Mouse (Mus musculus) MEL (cell line): Measurements from ENCODE around the gene Trafd1. TPM values are rescaled to one million over a fixed set of nuclear protein-coding genes. Genes with fewer than 3 reads are reported as not detected.

Source experiments
- DNase-seq: peaks from one replicate; pipeline ENCODE4 v3.0.0; 2011; ENCODE audit warnings: low read depth, low spot score
- H3K27ac ChIP-seq: 2 replicates; pipeline ENCODE4 v1.5.1; 2012; ENCODE audit warnings: low read depth, mild to moderate bottlenecking, control low read depth, low read length, moderate library complexity; ENCODE audit not compliant: control insufficient read depth
- H3K27me3 ChIP-seq, 2 experiments: fragments of 150-350 bp in 1 of 2; sonication (generic) in 1 of 2; 2 replicates each; pipeline ENCODE4 v1.6.1; 2012; ENCODE audit warnings: low read length in 2 of 2, mild to moderate bottlenecking in 2 of 2, improper control_type of control experiment in 1 of 2, moderate library complexity in 1 of 2; ENCODE audit not compliant: insufficient read depth in 2 of 2, control insufficient read depth in 1 of 2
- H3K36me3 ChIP-seq, 2 experiments: 2 replicates each; pipeline ENCODE4 v1.6.1; 2012 to 2014; ENCODE audit warnings: low read length in 2 of 2, improper control_type of control experiment in 1 of 2, inconsistent platforms in 1 of 2, mild to moderate bottlenecking in 1 of 2; ENCODE audit not compliant: insufficient read depth in 2 of 2, control insufficient read depth in 1 of 2
- H3K4me1 ChIP-seq, 2 experiments: fragments of 150-350 bp in 1 of 2; sonication (generic) in 1 of 2; 2 replicates each; pipeline ENCODE4 v1.6.1; 2012; ENCODE audit warnings: low read length in 2 of 2, improper control_type of control experiment in 1 of 2, mild to moderate bottlenecking in 1 of 2; ENCODE audit not compliant: insufficient read depth in 2 of 2, control insufficient read depth in 1 of 2
- H3K4me3 ChIP-seq, 2 experiments: fragments of 150-350 bp in 1 of 2; sonication (generic) in 1 of 2; 2 replicates each; pipeline ENCODE4 v1.5.1; 2012; ENCODE audit warnings: low read depth in 2 of 2, low read length in 2 of 2, mild to moderate bottlenecking in 2 of 2, moderate library complexity in 2 of 2, control low read depth in 1 of 2, improper control_type of control experiment in 1 of 2; ENCODE audit not compliant: control insufficient read depth in 1 of 2, insufficient read depth in 1 of 2
- H3K79me2 ChIP-seq: 2 replicates; pipeline ENCODE4 v1.6.1; 2012; ENCODE audit warnings: mild to moderate bottlenecking, low read length, moderate library complexity; ENCODE audit not compliant: control insufficient read depth, poor library complexity, insufficient read depth
- H3K9ac ChIP-seq: 2 replicates; pipeline ENCODE4 v1.6.1; 2012; ENCODE audit warnings: low read depth, mild to moderate bottlenecking, control low read depth, low read length, moderate library complexity; ENCODE audit not compliant: control insufficient read depth, poor library complexity, severe bottlenecking
- H3K9me3 ChIP-seq: fragments of 150-350 bp; sonication (generic); replicated peaks from 2 replicates; pipeline ENCODE4 v1.6.1; 2012; ENCODE audit warnings: mild to moderate bottlenecking, low read length, improper control_type of control experiment, moderate library complexity; ENCODE audit not compliant: insufficient read depth
- BHLHE40 ChIP-seq: IDR thresholded peaks from 2 replicates; pipeline ENCODE4 v1.6.1; 2012; ENCODE audit warnings: low read depth, mild to moderate bottlenecking, inconsistent platforms, low read length, improper control_type of control experiment, borderline replicate concordance
- CTCF ChIP-seq, 3 experiments: IDR thresholded peaks in 2 of 3; conservative IDR thresholded peaks in 1 of 3; 2 replicates each; pipeline ENCODE4 v1.5.1; 2011 to 2012; ENCODE audit warnings: low read length in 3 of 3, low read depth in 2 of 3, mild to moderate bottlenecking in 2 of 3, improper control_type of control experiment in 1 of 3, inconsistent platforms in 1 of 3, mixed read lengths in 1 of 3, moderate library complexity in 1 of 3; ENCODE audit not compliant: control insufficient read depth in 1 of 3, insufficient read depth in 1 of 3, poor library complexity in 1 of 3, severe bottlenecking in 1 of 3
- MAFK ChIP-seq: IDR thresholded peaks from 2 replicates; pipeline ENCODE4 v1.6.1; 2011; ENCODE audit warnings: low read depth, mild to moderate bottlenecking, low read length, improper control_type of control experiment, borderline replicate concordance
- MAX ChIP-seq: IDR thresholded peaks from 2 replicates; pipeline ENCODE4 v1.6.1; 2011; ENCODE audit warnings: low read length, improper control_type of control experiment
- MAZ ChIP-seq: IDR thresholded peaks from 2 replicates; pipeline ENCODE4 v1.6.1; 2012; ENCODE audit warnings: low read depth, mild to moderate bottlenecking, inconsistent platforms, low read length, improper control_type of control experiment
- MYB ChIP-seq: IDR thresholded peaks from 2 replicates; pipeline ENCODE4 v1.6.1; 2011; ENCODE audit warnings: mild to moderate bottlenecking, low read depth, low read length, improper control_type of control experiment
- MYC ChIP-seq: IDR thresholded peaks from 2 replicates; pipeline ENCODE4 v1.6.1; 2011; ENCODE audit warnings: low read depth, mild to moderate bottlenecking, low read length, improper control_type of control experiment, moderate library complexity
- POLR2A ChIP-seq, 2 experiments: IDR thresholded peaks; 2 replicates each; pipeline ENCODE4 v1.6.1; 2011 to 2012; ENCODE audit warnings: low read length in 2 of 2, mild to moderate bottlenecking in 2 of 2, control low read depth in 1 of 2, improper control_type of control experiment in 1 of 2, low read depth in 1 of 2, moderate library complexity in 1 of 2; ENCODE audit not compliant: control insufficient read depth in 1 of 2, insufficient read depth in 1 of 2, poor library complexity in 1 of 2
- SIN3A ChIP-seq: IDR thresholded peaks from 2 replicates; pipeline ENCODE4 v1.6.1; 2012; ENCODE audit warnings: low read length, improper control_type of control experiment, inconsistent platforms
- SMC3 ChIP-seq: IDR thresholded peaks from 2 replicates; pipeline ENCODE4 v1.6.1; 2011; ENCODE audit warnings: low read depth, low read length, improper control_type of control experiment
- UBTF ChIP-seq: IDR thresholded peaks from 2 replicates; pipeline ENCODE4 v1.6.1; 2012; ENCODE audit warnings: low read depth, mild to moderate bottlenecking, inconsistent platforms, low read length, improper control_type of control experiment, moderate library complexity, borderline replicate concordance; ENCODE audit not compliant: insufficient read depth
- USF1 ChIP-seq: IDR thresholded peaks from 2 replicates; pipeline ENCODE4 v1.6.1; 2014; ENCODE audit warnings: low read depth, mild to moderate bottlenecking, inconsistent platforms, low read length, improper control_type of control experiment, moderate library complexity
- ZMIZ1 ChIP-seq: IDR thresholded peaks from 2 replicates; pipeline ENCODE4 v1.6.1; 2012; ENCODE audit warnings: low read depth, mild to moderate bottlenecking, inconsistent platforms, low read length, improper control_type of control experiment, moderate library complexity
- ZNF384 ChIP-seq: IDR thresholded peaks from 2 replicates; pipeline ENCODE4 v1.6.1; 2012; ENCODE audit warnings: low read depth, mild to moderate bottlenecking, inconsistent platforms, low read length, improper control_type of control experiment
- polyA plus RNA-seq, 2 experiments: library from polyadenylated mRNA; stranded (reverse) in 1 of 2; unstranded in 1 of 2; fragments of >175 nt in 1 of 2; fragments of >200 nt in 1 of 2; gene quantifications; 2 replicates each; pipeline versions ENCODE4 v1.2.1 to v1.2.4; 2012; ENCODE audit warnings: low replicate concordance in 2 of 2, low read depth in 1 of 2; ENCODE audit not compliant: insufficient read length in 2 of 2, insufficient read depth in 1 of 2, missing spikeins in 1 of 2
- total RNA-seq: library from RNA; depleted of rRNA; stranded (reverse); fragments of 300-350 nt; gene quantifications from 2 replicates; pipeline ENCODE4 v1.2.3, GENCODE M21; 2012

The Trafd1 gene
- total and polyA plus RNA-seq, 3 experiments = 12.9 to 21.4 TPM; not detected in 1

DNA sequence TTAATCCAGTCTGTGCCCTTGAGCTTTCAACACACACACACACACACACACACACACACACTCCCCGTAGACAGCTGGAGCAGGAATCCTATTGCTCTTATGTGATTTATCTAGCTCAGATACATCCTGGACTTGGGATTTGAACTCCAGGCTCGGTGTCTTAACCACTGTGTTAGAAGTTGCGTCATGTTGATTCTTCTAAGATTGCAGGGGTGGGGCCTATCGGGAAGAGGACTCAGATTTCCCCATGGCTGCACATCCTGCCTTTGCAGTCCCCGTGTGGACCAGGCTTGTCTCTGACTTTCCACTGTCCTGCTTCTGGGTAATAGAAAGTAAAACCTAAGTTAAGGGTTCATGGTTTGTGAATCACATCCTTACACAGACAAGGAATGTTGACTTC lies 14.6 kb upstream of the Trafd1 start:
- no peaks in the 10 kb centered on the region for H3K9me3 ChIP-seq
- H3K27ac ChIP-seq = no peak overlapping the region
- no peak for DNase-seq
- H3K4me1 ChIP-seq = peaks cover 3 to 29% of the 10 kb centered on the region in 2 experiments
- H3K79me2 ChIP-seq = peaks cover 74% of the 10 kb centered on the region
- peak overlapping the region in 1 of 2 experiments; percentile 99; a peak in 1 of 4 replicates for H3K4me3 ChIP-seq
- H3K27me3 ChIP-seq = no peaks in the 10 kb centered on the region
- 0 out of 2 replicates have a peak overlapping the region, but pooled peaks have one; percentile 5 for H3K9ac ChIP-seq
- TF ChIP-seq SIN3A (peak; percentile 44; the same call in 1 of the 2 replicates), USF1 (no peak)
- H3K36me3 ChIP-seq = peaks cover 21 to 39% of the 10 kb centered on the region in 2 experiments

DNA sequence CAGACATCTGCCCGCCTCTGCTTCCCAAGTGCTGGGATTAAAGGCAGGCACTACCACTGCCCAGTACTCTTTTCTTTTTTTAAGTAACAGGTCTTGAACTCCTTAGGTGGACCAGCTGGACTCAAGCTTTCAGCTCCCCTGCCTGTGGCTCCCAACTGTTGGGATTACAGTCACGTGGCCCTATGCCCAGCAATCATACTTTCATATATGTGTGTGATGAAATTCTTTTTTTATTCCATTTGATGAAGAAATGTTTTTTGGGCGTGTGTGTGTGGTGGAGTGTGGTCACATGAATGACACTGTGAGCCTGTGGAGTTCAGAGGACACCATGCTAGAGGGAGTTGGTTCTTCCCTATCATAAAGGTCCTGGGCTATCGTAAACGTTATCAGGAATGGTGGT lies 14.1 kb upstream of the Trafd1 start:
- peak overlapping the region; percentile 81 to 99; a peak in 3 of 4 replicates for H3K4me3 ChIP-seq
- H3K9me3 ChIP-seq = no peaks in the 10 kb centered on the region
- DNase-seq = no peak
- no peaks in the 10 kb centered on the region for H3K27me3 ChIP-seq
- peaks cover 21 to 37% of the 10 kb centered on the region in 2 experiments for H3K36me3 ChIP-seq
- peak overlapping the region; percentile 100 for H3K9ac ChIP-seq
- peaks cover 70% of the 10 kb centered on the region for H3K79me2 ChIP-seq
- 0 out of 2 replicates have a peak overlapping the region, but pooled peaks have one; percentile 24 for H3K27ac ChIP-seq
- TF ChIP-seq USF1 (peak; percentile 58; the same call in 1 of the 2 replicates), SMC3 (no peak)
- peaks cover 3 to 29% of the 10 kb centered on the region in 2 experiments for H3K4me1 ChIP-seq

- H3K9me3 ChIP-seq = no peaks in the 10 kb centered on the region
- H3K4me1 ChIP-seq = peaks cover 3 to 29% of the 10 kb centered on the region in 2 experiments
- no peaks in the 10 kb centered on the region for H3K27me3 ChIP-seq
- peaks cover 17 to 37% of the 10 kb centered on the region in 2 experiments for H3K36me3 ChIP-seq
- peak overlapping the region; percentile 81 to 99 for H3K4me3 ChIP-seq
- peak overlapping the region; percentile 100 for H3K9ac ChIP-seq
- DNase-seq = peak; percentile 37
- TF ChIP-seq UBTF = no peak
- no peak for TF ChIP-seq SIN3A
- TF ChIP-seq CTCF (IDR thresholded peaks at IDR 0.05 in 2 of 3, conservative IDR thresholded peaks at IDR 0.05 in 1 of 3; ENCODE audit: control insufficient read depth in 1 of 3, insufficient read depth in 1 of 3, low read depth in 2 of 3, low read length in 3 of 3, poor library complexity in 1 of 3, severe bottlenecking in 1 of 3) = no peak
- peak; percentile 16; the same call in 1 of the 2 replicates for TF ChIP-seq MYC
- TF ChIP-seq MAX = peak; percentile 53
- no peak for TF ChIP-seq MYB
- no peak for TF ChIP-seq MAFK
- no peak for TF ChIP-seq POLR2A (IDR thresholded peaks at IDR 0.05; ENCODE audit: control insufficient read depth in 1 of 2, insufficient read depth in 1 of 2, low read depth in 1 of 2, low read length in 2 of 2, poor library complexity in 1 of 2)
- no peak for TF ChIP-seq MAZ
- TF ChIP-seq BHLHE40 = no peak
- TF ChIP-seq ZNF384 = peak; percentile 81
- no peak for TF ChIP-seq ZMIZ1
- peaks cover 64% of the 10 kb centered on the region for H3K79me2 ChIP-seq
- peak overlapping the region; percentile 40 for H3K27ac ChIP-seq
Observed at GRCm38 (mm10) chr5:121398965-121399462, 13.6 kb upstream of the Trafd1 start.
